Mouse (Mus musculus) stomach, postnatal 0 days (tissue): ENCODE measurements at regions not wholly inside any gene's neighbourhood (a gene's known extent, or its start where the extent isn't known, plus 50 kb on each side); places are given as distances from the start of the nearest gene placed in this dataset.
A peak's percentile ranks its signal among the peaks of the same experiment; 100 is the strongest.

ENCODE experiments used
- ATAC-seq: fragments of 200-750 bp; cut with Nextera tagmentation; 2 replicates; pipeline ENCODE4 v1.8.0; 2017; ENCODE audit not compliant: low FRiP score, low TSS enrichment
- DNase-seq: peaks from one replicate; pipeline ENCODE4 v3.0.0-alpha.2; 2016; ENCODE audit warnings: low spot score
- H3K27ac ChIP-seq: fragments of 300-500 bp; sonication (generic); replicated peaks from 2 replicates; pipeline ENCODE4 v1.5.1; 2014; ENCODE audit warnings: mild to moderate bottlenecking, control low read depth
- H3K27me3 ChIP-seq: fragments of 300-500 bp; sonication (generic); 2 replicates; pipeline ENCODE4 v1.6.1; 2014; ENCODE audit warnings: low read length; ENCODE audit not compliant: control insufficient read depth, insufficient read depth
- H3K36me3 ChIP-seq: fragments of 300-500 bp; sonication (generic); 2 replicates; pipeline ENCODE4 v1.6.1; 2014; ENCODE audit warnings: low read length, mixed read lengths; ENCODE audit not compliant: control insufficient read depth, insufficient read depth
- H3K4me1 ChIP-seq: fragments of 300-500 bp; sonication (generic); replicated peaks from 2 replicates; pipeline ENCODE4 v1.6.1; 2014; ENCODE audit warnings: antibody characterized with exemption; ENCODE audit not compliant: control insufficient read depth, insufficient read depth
- H3K4me2 ChIP-seq: fragments of 300-500 bp; sonication (generic); replicated peaks from 2 replicates; pipeline ENCODE4 v1.6.1; 2014; ENCODE audit warnings: low read depth, mild to moderate bottlenecking, control low read depth, moderate library complexity
- H3K4me3 ChIP-seq: fragments of 300-500 bp; sonication (generic); 2 replicates; pipeline ENCODE4 v1.5.1; 2014; ENCODE audit warnings: low read depth, low read length, control low read depth
- H3K9ac ChIP-seq: fragments of 300-500 bp; sonication (generic); 2 replicates; pipeline ENCODE4 v1.6.1; 2014; ENCODE audit warnings: mild to moderate bottlenecking, low read length, control low read depth, mixed read lengths
- H3K9me3 ChIP-seq: fragments of 300-500 bp; sonication (generic); 2 replicates; pipeline ENCODE4 v1.6.1; 2016; ENCODE audit warnings: low read length; ENCODE audit not compliant: control insufficient read depth
- CTCF ChIP-seq: IDR thresholded peaks from 2 replicates; pipeline ENCODE4 v1.5.1; 2016; ENCODE audit warnings: antibody characterized with exemption, low read depth, mild to moderate bottlenecking, moderate library complexity
- EP300 ChIP-seq: optimal IDR thresholded peaks from 2 replicates; pipeline ENCODE3; 2016; ENCODE audit warnings: antibody characterized with exemption
- whole genome bisulfite sequencing: fragments of 180-500 bp; shearing (Covaris S2); extraction: QIAGEN DNeasy Blood & Tissue Kit; methylation state at CpG from one replicate; pipeline ENCODE4 v1.1.7; 2014; 5-methylcytosine and 5-hydroxymethylcytosine counted together

GRCm38 (mm10) chr3:58173821-58174220 lies 240.7 kb upstream of the Tsc22d2 start:
- 65% methylated on average over 1 of the region's 1 CpGs for WGBS
- no peak overlapping the region for H3K4me3 ChIP-seq
- H3K4me1 ChIP-seq = no peaks in the 10 kb centered on the region
- H3K27ac ChIP-seq = no peak overlapping the region
- H3K27me3 ChIP-seq = no peaks in the 10 kb centered on the region
- ATAC-seq = no peak
- no peak overlapping the region for H3K9ac ChIP-seq
- no peaks in the 10 kb centered on the region for H3K36me3 ChIP-seq
- no peaks in the 10 kb centered on the region for H3K9me3 ChIP-seq
- TF ChIP-seq EP300 (no peak), CTCF (no peak)
- DNase-seq = no peak
- no peak overlapping the region for H3K4me2 ChIP-seq

DNA sequence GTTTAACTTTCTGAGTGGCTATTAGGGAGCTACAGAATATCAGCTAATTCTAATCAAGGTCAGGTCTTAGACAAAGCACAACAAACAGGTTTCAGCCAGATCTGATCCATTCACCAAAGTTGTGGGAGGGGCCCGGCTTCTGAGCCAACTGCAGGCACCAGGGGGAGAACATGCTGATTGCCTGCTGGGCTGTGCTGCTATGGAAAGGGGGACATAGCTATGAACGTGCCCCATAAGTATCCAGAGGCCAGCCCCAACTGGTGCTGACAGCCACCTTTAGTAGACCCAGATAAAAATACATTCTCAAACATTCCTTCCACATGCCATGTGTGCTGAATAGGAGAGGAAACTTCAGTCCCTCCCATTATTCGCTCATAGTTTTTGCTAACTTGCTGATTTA lies 232.8 kb upstream of the Tsc22d2 start:
- ATAC-seq = peak; percentile 41; the same call in 1 of the 2 replicates
- Histone ChIP-seq H3K27ac (no peak overlapping the region), H3K27me3 (no peaks in the 10 kb centered on the region), H3K4me3 (no peak overlapping the region), H3K9ac (no peak overlapping the region), H3K36me3 (no peaks in the 10 kb centered on the region), H3K4me2 (no peak overlapping the region), H3K9me3 (no peaks in the 10 kb centered on the region), H3K4me1 (0 out of 2 replicates have a peak, but pooled peaks cover 2% of the 10 kb centered on the region)
- DNase-seq = peak; percentile 26
- TF ChIP-seq CTCF (0 out of 2 replicates have a peak, but pooled peaks have one; percentile 14), EP300 (no peak)
- WGBS = 35% methylated on average over 3 of the region's 3 CpGs

- H3K4me2 ChIP-seq = no peak overlapping the region
- H3K9ac ChIP-seq = no peak overlapping the region
- DNase-seq = no peak
- TF ChIP-seq CTCF = peak; percentile 51
- TF ChIP-seq EP300 = no peak
- no peaks in the 10 kb centered on the region for H3K9me3 ChIP-seq
- peak; percentile 84 for ATAC-seq
- H3K4me3 ChIP-seq = no peak overlapping the region
- H3K27me3 ChIP-seq = no peaks in the 10 kb centered on the region
- WGBS = 63% methylated on average over 4 of the region's 4 CpGs
- H3K4me1 ChIP-seq = 0 out of 2 replicates have a peak, but pooled peaks cover 2% of the 10 kb centered on the region
- H3K27ac ChIP-seq = no peak overlapping the region
- no peaks in the 10 kb centered on the region for H3K36me3 ChIP-seq
Measured at GRCm38 (mm10) chr3:58182299-58182698, 232.2 kb upstream of the Tsc22d2 start.

DNA sequence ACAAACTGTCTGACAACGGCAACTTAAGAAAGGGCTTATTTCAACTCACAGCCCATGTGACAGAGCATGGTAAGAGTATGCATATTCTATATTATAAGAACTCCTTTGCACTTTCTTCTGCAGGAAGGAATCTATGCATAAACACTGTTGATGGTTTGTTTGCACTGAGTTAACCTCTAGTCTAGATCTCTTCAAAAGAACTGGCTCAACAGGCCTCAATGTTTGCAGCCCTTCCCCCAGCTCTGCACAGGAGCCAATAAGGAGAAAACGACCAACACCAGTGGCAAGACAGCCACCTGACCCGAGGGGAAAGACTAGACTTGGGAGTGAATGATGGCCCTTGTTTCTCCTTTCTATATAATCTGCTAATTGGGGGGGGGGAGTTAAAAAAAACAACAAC lies 231.2 kb upstream of the Tsc22d2 start:
- 15% methylated on average over 3 of the region's 3 CpGs for WGBS
- H3K4me2 ChIP-seq = no peak overlapping the region
- DNase-seq = peak; percentile 42
- no peaks in the 10 kb centered on the region for H3K27me3 ChIP-seq
- H3K9me3 ChIP-seq = no peaks in the 10 kb centered on the region
- peak; percentile 83 for ATAC-seq
- H3K4me3 ChIP-seq = no peak overlapping the region
- H3K27ac ChIP-seq = no peak overlapping the region
- no peak overlapping the region for H3K9ac ChIP-seq
- no peaks in the 10 kb centered on the region for H3K36me3 ChIP-seq
- TF ChIP-seq CTCF = no peak
- H3K4me1 ChIP-seq = 0 out of 2 replicates have a peak, but pooled peaks cover 2% of the 10 kb centered on the region

DNA sequence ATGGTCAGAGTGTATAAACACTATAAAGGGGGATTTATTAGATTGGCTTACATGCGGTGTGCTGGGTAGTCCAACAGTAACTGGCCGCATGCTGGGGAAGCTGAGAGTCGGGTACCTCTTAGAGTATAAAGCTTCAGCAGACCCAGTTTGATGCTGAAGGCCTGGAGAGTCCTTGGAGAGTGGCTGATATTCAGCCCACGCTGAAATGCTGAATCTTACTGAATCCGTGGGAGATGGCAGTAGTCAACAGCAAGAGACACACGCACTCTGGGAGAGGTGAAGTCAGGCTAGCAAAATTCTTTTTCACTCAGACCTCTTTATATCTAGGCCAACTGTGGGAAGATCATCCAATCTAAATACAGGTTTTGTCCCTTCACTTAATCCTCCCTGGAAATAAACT lies 214.1 kb upstream of the Tsc22d2 start:
- Histone ChIP-seq H3K27me3 (no peaks in the 10 kb centered on the region), H3K9ac (no peak overlapping the region), H3K4me2 (no peak overlapping the region), H3K36me3 (no peaks in the 10 kb centered on the region), H3K27ac (no peak overlapping the region), H3K4me3 (no peak overlapping the region), H3K4me1 (no peaks in the 10 kb centered on the region), H3K9me3 (no peaks in the 10 kb centered on the region)
- 91% methylated on average over 6 of the region's 6 CpGs for WGBS
- no peak for ATAC-seq
- TF ChIP-seq CTCF = no peak
- TF ChIP-seq EP300 = no peak
- DNase-seq = no peak

DNA sequence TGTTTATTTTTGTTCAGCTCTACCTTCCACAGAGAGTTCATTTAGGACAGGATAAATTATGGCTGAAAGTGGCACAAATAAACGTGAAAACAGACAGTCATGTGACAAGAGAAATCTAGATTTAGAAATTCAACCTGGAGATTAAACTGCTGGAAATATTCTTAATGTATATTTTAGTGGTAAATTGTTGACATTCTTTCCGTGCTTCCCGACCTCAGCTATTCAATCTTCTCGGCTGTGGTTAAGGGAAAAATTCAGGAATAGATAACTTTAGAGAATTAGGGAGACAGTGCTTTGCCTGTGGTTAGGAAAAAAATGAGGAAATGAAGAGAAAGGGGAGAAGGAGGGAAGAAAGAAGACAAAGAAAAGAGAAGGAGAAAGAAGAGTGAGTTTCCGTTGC lies 211.7 kb upstream of the Tsc22d2 start:
- WGBS = 38% methylated on average over 5 of the region's 5 CpGs
- Histone ChIP-seq H3K9ac (no peak overlapping the region), H3K4me1 (no peaks in the 10 kb centered on the region), H3K27ac (no peak overlapping the region), H3K4me2 (no peak overlapping the region), H3K9me3 (no peaks in the 10 kb centered on the region), H3K4me3 (no peak overlapping the region), H3K27me3 (no peaks in the 10 kb centered on the region), H3K36me3 (no peaks in the 10 kb centered on the region)
- no peak for ATAC-seq
- no peak for DNase-seq
- TF ChIP-seq CTCF (no peak), EP300 (no peak)
